Mouse (Mus musculus) hindbrain, postnatal 0 days (tissue): ENCODE data around the gene Znrf1. TPM values are rescaled to one million over a fixed set of nuclear protein-coding genes. Genes with fewer than 3 reads are reported as not detected.

ENCODE experiments used
- ATAC-seq: fragments of 200-750 bp; cut with Nextera tagmentation; 2 replicates; pipeline ENCODE4 v1.8.0; 2017; ENCODE audit warnings: mild to moderate bottlenecking, moderate TSS enrichment, moderate library complexity
- DNase-seq: peaks from one replicate; pipeline ENCODE4 v3.0.0-alpha.2; 2015; ENCODE audit warnings: low spot score
- H3K27ac ChIP-seq: fragments of 300-500 bp; sonication (generic); 2 replicates; pipeline ENCODE4 v1.5.1; 2014; ENCODE audit warnings: mild to moderate bottlenecking
- H3K27me3 ChIP-seq: fragments of 300-500 bp; sonication (generic); 2 replicates; pipeline ENCODE4 v1.6.1; 2014; ENCODE audit warnings: low read length, mixed read lengths; ENCODE audit not compliant: insufficient read depth
- H3K36me3 ChIP-seq: fragments of 300-500 bp; sonication (generic); 2 replicates; pipeline ENCODE4 v1.6.1; 2014; ENCODE audit warnings: low read length, mixed read lengths; ENCODE audit not compliant: insufficient read depth
- H3K4me1 ChIP-seq: fragments of 300-500 bp; sonication (generic); 2 replicates; pipeline ENCODE4 v1.6.1; 2014; ENCODE audit warnings: antibody characterized with exemption, low read length, mixed read lengths; ENCODE audit not compliant: insufficient read depth
- H3K4me2 ChIP-seq: fragments of 300-500 bp; sonication (generic); 2 replicates; pipeline ENCODE4 v1.6.1; 2014; ENCODE audit warnings: low read depth, mild to moderate bottlenecking, low read length, moderate library complexity, mixed read lengths
- H3K4me3 ChIP-seq: fragments of 300-500 bp; sonication (generic); 2 replicates; pipeline ENCODE4 v1.5.1; 2014; ENCODE audit warnings: low read length
- H3K9ac ChIP-seq: fragments of 300-500 bp; sonication (generic); replicated peaks from 2 replicates; pipeline ENCODE4 v1.6.1; 2014; ENCODE audit warnings: mild to moderate bottlenecking, low read length, moderate library complexity, mixed read lengths
- H3K9me3 ChIP-seq: fragments of 300-500 bp; sonication (generic); 2 replicates; pipeline ENCODE4 v1.6.1; 2016; ENCODE audit warnings: low read length, mixed read lengths
- CTCF ChIP-seq: IDR thresholded peaks from 2 replicates; pipeline ENCODE4 v1.5.1; 2016; ENCODE audit warnings: antibody characterized with exemption, control low read depth, low read depth
- WGBS: fragments of 180-500 bp; shearing (Covaris S2); extraction: QIAGEN DNeasy Blood & Tissue Kit; methylation state at CpG from one replicate; pipeline ENCODE4 v1.1.7; 2014; 5-methylcytosine and 5-hydroxymethylcytosine counted together
- polyA plus RNA-seq: library from polyadenylated mRNA; unstranded; fragments of >200 nt; fragmentation: Nextera tagmentation; extraction: Ambion mirVana; gene quantifications from 2 replicates; pipeline ENCODE4 v1.2.1, GENCODE M21; 2015
- total RNA-seq: library from RNA; depleted of rRNA; stranded (reverse); fragments of >200 nt; gene quantifications from 2 replicates; pipeline ENCODE4 v1.2.3, GENCODE M21; 2014

Gene Znrf1
- total and polyA plus RNA-seq, 2 experiments from 2014 or later, result 76.1 to 194 TPM

DNA sequence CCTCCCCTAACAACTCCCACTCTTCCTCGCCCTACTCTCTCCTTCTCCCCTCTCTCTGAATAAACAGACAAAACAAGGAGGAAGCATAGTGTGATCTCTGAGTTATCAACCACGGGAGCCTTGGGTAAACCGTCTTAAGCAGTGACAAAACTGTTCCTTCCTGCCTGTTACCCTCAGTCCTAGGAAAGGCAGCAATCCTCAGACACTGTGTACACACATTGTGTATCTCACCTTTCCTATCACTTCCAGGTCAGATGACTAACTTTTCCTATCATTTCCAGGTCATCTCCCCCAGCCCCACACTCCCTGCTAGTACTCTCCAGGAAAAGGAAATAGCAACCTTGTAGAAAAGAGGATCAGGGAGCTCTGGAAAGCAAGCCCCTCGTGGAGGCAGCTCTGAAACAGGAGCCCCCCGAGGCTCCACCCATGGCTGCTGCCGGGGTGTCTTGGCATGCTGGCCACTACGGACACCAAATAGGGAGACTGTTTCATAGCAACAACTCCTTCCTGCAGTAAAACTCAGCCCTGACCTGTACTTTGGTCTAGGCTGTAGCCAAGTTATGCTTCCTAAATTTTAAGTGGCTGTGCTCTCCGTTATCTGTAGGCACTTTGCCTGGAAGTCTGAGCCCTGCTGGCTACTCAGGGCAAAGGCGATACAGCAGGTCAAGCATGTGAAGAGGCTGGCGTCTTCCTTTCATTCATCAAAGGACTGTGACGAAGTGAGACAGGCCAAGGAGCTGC lies 34.0 kb upstream of the Znrf1 start:
- no peak overlapping the region for H3K9ac ChIP-seq
- H3K4me2 ChIP-seq, result no peak overlapping the region
- 67% methylated on average over 11 of the region's 11 CpGs for WGBS
- no peak overlapping the region for H3K4me3 ChIP-seq
- DNase-seq, result no peak
- no peaks in the 10 kb centered on the region for H3K4me1 ChIP-seq
- no peak overlapping the region for H3K27ac ChIP-seq
- peaks cover 26% of the 10 kb centered on the region for H3K36me3 ChIP-seq
- H3K27me3 ChIP-seq, result no peaks in the 10 kb centered on the region
- ATAC-seq, result no peak
- H3K9me3 ChIP-seq, result no peaks in the 10 kb centered on the region
- TF ChIP-seq CTCF, result no peak

DNA sequence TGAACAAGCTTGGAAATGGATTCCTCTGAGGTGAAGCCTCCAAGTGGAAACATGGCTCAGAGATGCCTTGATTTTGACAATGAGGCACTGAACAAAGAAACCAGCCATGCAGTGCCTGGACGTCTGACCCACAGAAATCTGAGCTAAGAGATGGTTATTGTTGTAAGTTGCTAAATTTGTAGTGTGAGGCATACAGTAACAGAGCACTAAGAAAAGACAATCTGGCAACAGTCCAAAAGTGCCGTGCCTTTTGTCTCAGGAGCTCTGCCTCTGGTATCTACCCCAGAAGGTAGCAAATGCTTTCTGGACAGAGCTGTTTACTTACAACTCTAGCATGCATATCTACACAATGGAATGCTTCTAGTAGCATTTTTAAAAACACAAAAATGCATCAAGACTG lies 27.3 kb upstream of the Znrf1 start:
- Histone ChIP-seq H3K27ac (no peak overlapping the region), H3K9ac (no peak overlapping the region), H3K4me1 (no peaks in the 10 kb centered on the region), H3K4me3 (no peak overlapping the region), H3K27me3 (no peaks in the 10 kb centered on the region), H3K9me3 (no peaks in the 10 kb centered on the region), H3K4me2 (no peak overlapping the region), H3K36me3 (no peaks in the 10 kb centered on the region)
- DNase-seq (no peak), ATAC-seq (no peak)
- WGBS, result 13% methylated on average over 2 of the region's 2 CpGs
- TF ChIP-seq CTCF, result no peak

DNA sequence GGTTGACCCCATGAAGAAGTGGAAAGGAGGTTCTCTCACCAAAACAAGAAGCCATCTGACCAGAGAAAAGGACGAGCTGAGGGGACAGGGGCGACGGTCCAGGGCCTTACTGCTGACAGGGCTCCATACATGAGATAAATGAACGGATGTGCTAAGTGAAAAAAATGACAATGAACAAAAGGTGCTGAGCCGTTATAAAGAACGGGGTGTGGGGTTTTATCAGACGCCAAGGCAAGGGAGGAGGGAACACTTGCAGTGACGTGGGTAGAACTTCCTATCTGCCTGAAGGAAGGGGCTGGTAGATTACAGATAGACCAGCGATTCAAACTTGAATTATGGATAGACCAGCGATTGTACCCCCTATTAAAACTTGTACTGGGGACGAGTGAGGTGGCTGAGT lies 26.6 kb upstream of the Znrf1 start:
- Histone ChIP-seq H3K36me3 (no peaks in the 10 kb centered on the region), H3K4me3 (no peak overlapping the region), H3K27me3 (no peaks in the 10 kb centered on the region), H3K9me3 (no peaks in the 10 kb centered on the region), H3K4me1 (no peaks in the 10 kb centered on the region), H3K27ac (no peak overlapping the region), H3K9ac (no peak overlapping the region), H3K4me2 (no peak overlapping the region)
- DNase-seq (no peak), ATAC-seq (no peak)
- 82% methylated on average over 11 of the region's 11 CpGs for WGBS
- TF ChIP-seq CTCF, result no peak

DNA sequence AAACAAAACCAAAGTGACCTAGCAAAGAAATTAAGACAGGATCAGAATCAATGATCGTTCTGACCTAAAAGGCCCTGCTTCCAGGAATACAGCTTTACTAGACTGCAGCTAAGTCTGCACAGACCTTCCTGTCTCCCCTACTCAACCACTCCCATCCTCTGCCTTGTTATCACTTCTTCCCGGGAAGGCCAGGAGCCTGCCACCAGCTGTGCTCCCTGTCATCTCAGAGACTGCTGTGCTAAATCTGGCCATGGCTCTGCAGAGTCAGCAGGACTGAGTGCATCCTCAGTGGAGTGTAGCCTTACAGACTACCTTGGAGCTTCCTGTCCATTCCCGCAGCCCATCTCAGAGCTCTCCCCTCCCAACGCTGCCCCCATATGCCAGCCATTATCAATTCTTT lies 25.5 kb upstream of the Znrf1 start:
- no peaks in the 10 kb centered on the region for H3K36me3 ChIP-seq
- H3K27ac ChIP-seq, result no peak overlapping the region
- H3K4me1 ChIP-seq, result no peaks in the 10 kb centered on the region
- ATAC-seq (no peak), DNase-seq (no peak)
- no peak overlapping the region for H3K4me2 ChIP-seq
- no peak for TF ChIP-seq CTCF
- 57% methylated on average over 4 of the region's 4 CpGs for WGBS
- H3K4me3 ChIP-seq, result no peak overlapping the region
- H3K9ac ChIP-seq, result no peak overlapping the region
- H3K27me3 ChIP-seq, result no peaks in the 10 kb centered on the region
- no peaks in the 10 kb centered on the region for H3K9me3 ChIP-seq

DNA sequence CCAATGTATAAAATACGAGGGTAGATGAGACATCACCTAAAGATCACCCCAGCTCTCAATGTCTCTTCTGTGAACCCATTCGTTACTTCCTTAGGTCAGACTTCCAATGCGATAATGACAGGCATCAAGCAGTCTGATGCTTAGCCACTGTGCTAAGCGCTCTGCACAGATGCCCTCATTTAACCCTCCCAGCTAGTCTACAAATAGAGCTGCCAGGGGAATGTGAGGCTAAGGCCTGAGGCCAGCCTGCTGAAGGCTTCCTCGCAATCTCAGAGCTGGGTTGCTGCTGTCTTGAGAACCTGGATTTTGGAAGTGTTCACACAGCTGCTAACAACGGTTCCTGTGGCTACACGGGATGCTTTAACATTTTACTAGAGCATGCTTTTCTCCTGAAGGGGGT lies 23.0 kb upstream of the Znrf1 start:
- TF ChIP-seq CTCF, result no peak
- 67% methylated on average over 7 of the region's 7 CpGs for WGBS
- DNase-seq (no peak), ATAC-seq (no peak)
- no peaks in the 10 kb centered on the region for H3K9me3 ChIP-seq
- H3K9ac ChIP-seq, result no peak overlapping the region
- no peaks in the 10 kb centered on the region for H3K27me3 ChIP-seq
- H3K4me3 ChIP-seq, result no peak overlapping the region
- H3K36me3 ChIP-seq, result no peaks in the 10 kb centered on the region
- H3K4me2 ChIP-seq, result no peak overlapping the region
- no peak overlapping the region for H3K27ac ChIP-seq
- H3K4me1 ChIP-seq, result no peaks in the 10 kb centered on the region

DNA sequence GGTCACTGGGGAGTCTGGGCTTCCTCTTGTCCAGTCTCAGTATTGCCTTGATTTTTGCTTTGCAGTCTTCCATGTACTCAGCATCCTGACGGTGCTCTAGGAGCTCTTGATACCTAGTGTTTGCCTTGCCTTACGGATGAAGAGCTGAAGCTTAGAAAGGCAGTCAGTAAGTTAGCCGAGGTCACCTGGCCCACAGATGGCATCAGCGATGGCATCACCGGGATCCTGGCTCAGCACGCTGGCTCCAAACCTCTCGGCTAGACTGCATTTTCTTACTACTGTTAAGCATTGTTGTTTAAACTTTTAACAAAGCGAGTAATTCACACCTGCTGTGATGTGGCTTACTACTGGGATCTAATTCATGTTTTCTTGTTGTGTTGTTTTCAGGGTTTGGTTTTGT lies 22.5 kb upstream of the Znrf1 start:
- Histone ChIP-seq H3K36me3 (no peaks in the 10 kb centered on the region), H3K9ac (no peak overlapping the region)

DNA sequence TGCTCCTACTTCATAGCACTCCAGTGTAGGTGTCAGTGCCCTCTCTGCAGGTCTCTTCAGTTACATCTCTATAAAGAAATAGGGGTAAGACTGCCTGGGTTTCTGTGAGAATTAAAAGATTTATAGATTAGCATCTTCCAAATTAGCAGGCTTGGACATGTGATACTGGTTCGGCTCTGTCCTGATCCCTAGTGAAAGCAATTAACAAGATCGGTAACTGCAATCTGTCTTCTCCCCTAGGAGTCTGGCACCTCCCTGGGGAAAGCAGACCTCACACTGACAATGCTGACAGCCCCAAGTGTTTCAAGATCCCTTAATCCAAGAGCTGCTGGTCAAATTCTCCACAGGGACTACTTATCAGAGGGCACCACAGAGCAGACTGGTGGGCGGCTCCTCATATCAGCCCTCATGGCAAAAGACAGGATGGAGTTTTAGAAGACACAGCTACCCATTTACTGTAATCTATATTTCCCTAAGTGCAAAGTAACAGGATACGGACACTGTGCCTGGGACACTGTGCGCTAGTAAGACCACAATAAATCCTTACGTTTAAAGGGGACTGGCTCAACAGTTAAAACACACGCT lies 19.4 kb upstream of the Znrf1 start:
- H3K4me2 ChIP-seq, result no peak overlapping the region
- H3K27me3 ChIP-seq, result no peaks in the 10 kb centered on the region
- H3K4me3 ChIP-seq, result no peak overlapping the region
- TF ChIP-seq CTCF, result no peak
- no peaks in the 10 kb centered on the region for H3K9me3 ChIP-seq
- H3K27ac ChIP-seq, result no peak overlapping the region
- DNase-seq, result no peak
- H3K4me1 ChIP-seq, result no peaks in the 10 kb centered on the region
- WGBS, result 83% methylated on average over 7 of the region's 7 CpGs
- ATAC-seq, result no peak
- H3K36me3 ChIP-seq, result no peaks in the 10 kb centered on the region
- no peak overlapping the region for H3K9ac ChIP-seq

More for the DNA sequence above, 22.5 kb upstream of the Znrf1 start:
- Histone ChIP-seq H3K9me3 (no peaks in the 10 kb centered on the region), H3K27me3 (no peaks in the 10 kb centered on the region), H3K4me3 (no peak overlapping the region), H3K4me2 (no peak overlapping the region), H3K27ac (no peak overlapping the region), H3K4me1 (no peaks in the 10 kb centered on the region)
- WGBS, result 57% methylated on average over 8 of the region's 8 CpGs
- DNase-seq (no peak), ATAC-seq (no peak)
- no peak for TF ChIP-seq CTCF
